Mouse (Mus musculus) liver, postnatal 0 days (tissue): ENCODE data around the gene Olfr1271. TPM values are rescaled to one million over a fixed set of nuclear protein-coding genes. Genes with fewer than 3 reads are reported as not detected.
"Not testable (repeated sequence)": the region's sequence is repeated elsewhere in the genome, so short reads cannot be mapped to it uniquely, and the experiment has no call there.

Source experiments
- ATAC-seq: fragments of 200-750 bp; cut with Nextera tagmentation; 2 replicates; pipeline ENCODE4 v1.8.0; 2017; ENCODE audit warnings: mild to moderate bottlenecking, moderate library complexity
- DNase-seq: peaks from one replicate; pipeline ENCODE4 v3.0.0-alpha.2; 2016
- H3K27ac ChIP-seq: fragments of 300-500 bp; sonication (generic); 2 replicates; pipeline ENCODE4 v1.5.1; 2014; ENCODE audit warnings: antibody characterized with exemption, moderate library complexity, mild to moderate bottlenecking, low read depth
- H3K27me3 ChIP-seq: fragments of 300-500 bp; sonication (generic); 2 replicates; pipeline ENCODE4 v1.6.1; 2014; ENCODE audit warnings: low read length, control low read depth, mixed read lengths; ENCODE audit not compliant: insufficient read depth
- H3K36me3 ChIP-seq: fragments of 300-500 bp; sonication (generic); replicated peaks from 2 replicates; pipeline ENCODE4 v1.6.1; 2014; ENCODE audit warnings: mild to moderate bottlenecking, control low read depth, low read length, moderate library complexity, mixed read lengths; ENCODE audit not compliant: insufficient read depth
- H3K4me1 ChIP-seq: fragments of 300-500 bp; sonication (generic); 2 replicates; pipeline ENCODE4 v1.6.1; 2014; ENCODE audit warnings: antibody characterized with exemption, mild to moderate bottlenecking, control low read depth; ENCODE audit not compliant: insufficient read depth
- H3K4me2 ChIP-seq: fragments of 300-500 bp; sonication (generic); 2 replicates; pipeline ENCODE4 v1.6.1; 2014; ENCODE audit warnings: low read depth, mild to moderate bottlenecking, low read length, moderate library complexity, mixed read lengths
- H3K4me3 ChIP-seq: fragments of 300-500 bp; sonication (generic); 2 replicates; pipeline ENCODE4 v1.5.1; 2014; ENCODE audit warnings: low read depth, low read length
- H3K9ac ChIP-seq: fragments of 300-500 bp; sonication (generic); replicated peaks from 2 replicates; pipeline ENCODE4 v1.6.1; 2014; ENCODE audit warnings: mild to moderate bottlenecking, moderate library complexity
- H3K9me3 ChIP-seq: fragments of 300-500 bp; sonication (generic); 2 replicates; pipeline ENCODE4 v1.6.1; 2016; ENCODE audit warnings: mild to moderate bottlenecking, control low read depth, low read length, mixed read lengths
- CTCF ChIP-seq: sonication (generic); IDR thresholded peaks from 2 replicates; pipeline ENCODE4 v1.5.1; 2016; ENCODE audit warnings: antibody characterized with exemption, low read depth
- EP300 ChIP-seq: IDR thresholded peaks from 2 replicates; pipeline ENCODE4 v1.6.1; 2016; ENCODE audit warnings: antibody characterized with exemption, low read depth, mild to moderate bottlenecking
- WGBS: fragments of 180-500 bp; shearing (Covaris S2); extraction: QIAGEN DNeasy Blood & Tissue Kit; methylation state at CpG from one replicate; pipeline ENCODE4 v1.1.7; 2014; ENCODE audit not compliant: insufficient replicate concordance; 5-methylcytosine and 5-hydroxymethylcytosine counted together
- polyA plus RNA-seq: library from polyadenylated mRNA; unstranded; fragments of >200 nt; fragmentation: Nextera tagmentation; extraction: Ambion mirVana; gene quantifications from 2 replicates; pipeline ENCODE4 v1.2.1, GENCODE M21; 2015

The Olfr1271 gene
- polyA plus RNA-seq = not detected in 2 replicates

- 83% methylated on average over 2 of the region's 2 CpGs for WGBS
- H3K4me3 ChIP-seq = no peak within 1 kb of the TSS
- TF ChIP-seq CTCF (no peak), EP300 (no peak)
- H3K4me1 ChIP-seq = no peaks in the 10 kb centered on the region
- H3K36me3 ChIP-seq = no peaks in the 10 kb centered on the region
- no peak for ATAC-seq
- H3K27ac ChIP-seq = no peak within 1 kb of the TSS
- no peaks in the 10 kb centered on the region for H3K27me3 ChIP-seq
- H3K4me2 ChIP-seq = no peak within 1 kb of the TSS
- no peaks in the 10 kb centered on the region for H3K9me3 ChIP-seq
- DNase-seq = no peak
- no peak within 1 kb of the TSS for H3K9ac ChIP-seq
Measured at GRCm38 (mm10) chr2:90270932-90271331, at the start of gene Olfr1271. Olfr1271 (minus strand) TSS chr2:90271032.

- H3K4me1 ChIP-seq = no peaks in the 10 kb centered on the region
- no peak for TF ChIP-seq EP300
- no peak for TF ChIP-seq CTCF
- WGBS = 92% methylated on average over 6 of the region's 6 CpGs
- H3K27me3 ChIP-seq = no peaks in the 10 kb centered on the region
- H3K36me3 ChIP-seq = no peaks in the 10 kb centered on the region
- H3K9ac ChIP-seq = no peak within 1 kb of the TSS
- ATAC-seq = no peak
- no peak within 1 kb of the TSS for H3K4me3 ChIP-seq
- H3K27ac ChIP-seq = no peak within 1 kb of the TSS
- no peak within 1 kb of the TSS for H3K4me2 ChIP-seq
- no peak for DNase-seq
- H3K9me3 ChIP-seq = no peaks in the 10 kb centered on the region
Measured at GRCm38 (mm10) chr2:90292741-90293140, 21.9 kb upstream of the Olfr1271 start, which contains the start of gene Olfr1272. Olfr1272 (minus strand) TSS chr2:90292841.

GRCm38 (mm10) chr2:90257492-90257891 lies 13.3 kb downstream of the Olfr1271 start, which contains the start of gene Olfr142:
Olfr142 (minus strand) TSS chr2:90257592.
- H3K36me3 ChIP-seq = no peaks in the 10 kb centered on the region
- DNase-seq (no peak), ATAC-seq (no peak)
- no peaks in the 10 kb centered on the region for H3K4me1 ChIP-seq
- H3K27me3 ChIP-seq = no peaks in the 10 kb centered on the region
- H3K9me3 ChIP-seq = no peaks in the 10 kb centered on the region
- 81% methylated on average over 4 of the region's 4 CpGs for WGBS
- no peak within 1 kb of the TSS for H3K4me3 ChIP-seq
- H3K27ac ChIP-seq = no peak within 1 kb of the TSS
- TF ChIP-seq EP300 = no peak
- TF ChIP-seq CTCF = no peak
- H3K9ac ChIP-seq = no peak within 1 kb of the TSS
- no peak within 1 kb of the TSS for H3K4me2 ChIP-seq

GRCm38 (mm10) chr2:90224393-90224792 lies 46.4 kb downstream of the Olfr1271 start, which contains the start of gene Olfr1506:
Olfr1506 (minus strand) TSS chr2:90224493.
- not testable (repeated sequence) for H3K4me2 ChIP-seq, H3K27me3 ChIP-seq, H3K4me1 ChIP-seq, H3K36me3 ChIP-seq, H3K4me3 ChIP-seq, DNase-seq, H3K9ac ChIP-seq, H3K27ac ChIP-seq, H3K9me3 ChIP-seq, ATAC-seq
- no CpG with 5 or more reads among the region's 6 CpGs for WGBS

Other genes with a start within 250 kb of the Olfr1271 start
- gene Olfr1264, start 245.5 kb downstream of the Olfr1271 start, polyA plus RNA-seq = not detected in 2 replicates
- not detected in 2 replicates for gene Olfr1265, start 235.7 kb downstream of the Olfr1271 start, polyA plus RNA-seq
- not detected in 2 replicates for gene Olfr140, start 207.4 kb downstream of the Olfr1271 start, polyA plus RNA-seq
- gene Olfr1269, start 149.6 kb downstream of the Olfr1271 start, polyA plus RNA-seq = not detected in 2 replicates
- not detected in 2 replicates for gene Olfr32, start 128.7 kb downstream of the Olfr1271 start, polyA plus RNA-seq
- not detected in 2 replicates for gene Olfr1270, start 117.9 kb downstream of the Olfr1271 start, polyA plus RNA-seq
- gene Olfr1506, start 46.5 kb downstream of the Olfr1271 start, polyA plus RNA-seq = not detected in 2 replicates
- not detected in 2 replicates for gene Olfr142, start 13.4 kb downstream of the Olfr1271 start, polyA plus RNA-seq
- not detected in 2 replicates for gene Olfr1272, start 21.8 kb upstream of the Olfr1271 start, polyA plus RNA-seq
- not detected in 2 replicates for gene Gm13769, start 51.2 kb upstream of the Olfr1271 start, polyA plus RNA-seq
- not detected in 2 replicates for gene Olfr1274-ps, start 127.7 kb upstream of the Olfr1271 start, polyA plus RNA-seq